Mouse (Mus musculus) adrenal gland, adult 2 months (tissue): ENCODE data around the gene Uqcrq. TPM values are rescaled to one million over a fixed set of nuclear protein-coding genes. Genes with fewer than 3 reads are reported as not detected.

Source experiments
- DNase-seq: peaks from one replicate; pipeline ENCODE4 v3.0.0; 2021
- microRNA-seq, 2 experiments: library from miRNA; unstranded; fragments of <30 nt; microRNA quantifications; one replicate each; pipeline ENCODE4 v1.2.0; 2021
- polyA plus RNA-seq: library from polyadenylated mRNA; depleted of rRNA; stranded (reverse); fragments of >200 nt; gene quantifications from 2 replicates; pipeline ENCODE4 v1.2.3, GENCODE M21; 2012; rRNA removed
- total RNA-seq, 2 experiments: library from RNA; stranded (reverse); gene quantifications; 2 replicates each; pipeline ENCODE4 v1.2.3; 2021

Gene Uqcrq
- total and polyA plus RNA-seq, 3 experiments = 845 to 1,248 (median 1,216) TPM

GRCm38 (mm10) chr11:53413871-53414270 lies 16.8 kb downstream of the Uqcrq start:
- no peak for DNase-seq

- DNase-seq = no peak
Measured at GRCm38 (mm10) chr11:53411738-53412137, 18.9 kb downstream of the Uqcrq start.

GRCm38 (mm10) chr11:53403638-53404037 lies 27.0 kb downstream of the Uqcrq start:
- no peak for DNase-seq

GRCm38 (mm10) chr11:53393856-53394255 lies 36.8 kb downstream of the Uqcrq start:
- DNase-seq = no peak

- DNase-seq = no peak
Measured at GRCm38 (mm10) chr11:53383758-53384428, 46.7 kb downstream of the Uqcrq start.

- no peak for DNase-seq
Measured at GRCm38 (mm10) chr11:53378918-53379317, 51.7 kb downstream of the Uqcrq start.

Small RNAs within 50 kb of the gene (microRNA-seq; reads per million reads assigned to microRNA genes)
- gene Mir6920 = 0 reads per million in 2 experiments

Other genes with a start within 250 kb of the Uqcrq start
- 100 to 1,000 TPM; 194 to 257 TPM for gene Hspa4, start 130.4 kb downstream of the Uqcrq start, total RNA-seq
- 54.0 and 57.0 TPM in 2 replicates for gene Hspa4, start 130.4 kb downstream of the Uqcrq start, polyA plus RNA-seq
- 10 to 100 TPM in 1 of 2 experiments, 1 to 10 TPM in 1; 8.8 to 10.1 TPM for gene Zcchc10, start 106.2 kb downstream of the Uqcrq start, total RNA-seq
- gene Zcchc10, start 106.2 kb downstream of the Uqcrq start, polyA plus RNA-seq = 7.1 and 7.6 TPM in 2 replicates
- gene Aff4, start 80.0 kb downstream of the Uqcrq start, total RNA-seq = 100 to 1,000 TPM; 145 to 306 TPM
- 6.3 and 8.7 TPM in 2 replicates for gene Aff4, start 80.0 kb downstream of the Uqcrq start, polyA plus RNA-seq
- not detected for gene Leap2, start 7.7 kb downstream of the Uqcrq start, total RNA-seq
- gene Leap2, start 7.7 kb downstream of the Uqcrq start, polyA plus RNA-seq = not detected in 2 replicates
- gene Gdf9, start 192 bp upstream of the Uqcrq start, total RNA-seq = 1 to 10 TPM in 1 of 2 experiments, under 1 TPM in 1; 0.90 to 9.0 TPM
- 0.36 and 0.39 TPM in 2 replicates for gene Gdf9, start 192 bp upstream of the Uqcrq start, polyA plus RNA-seq
- not detected for gene Gm10447, start 26.3 kb upstream of the Uqcrq start, total RNA-seq
- 0.08 TPM in 1 of 2 replicates, not detected in the other for gene Gm10447, start 26.3 kb upstream of the Uqcrq start, polyA plus RNA-seq
- gene Shroom1, start 26.4 kb upstream of the Uqcrq start, total RNA-seq = 1 to 10 TPM; 3.5 to 3.8 TPM
- 5.0 and 5.3 TPM in 2 replicates for gene Shroom1, start 26.4 kb upstream of the Uqcrq start, polyA plus RNA-seq
- gene Gm9837, start 39.6 kb upstream of the Uqcrq start, total RNA-seq = not detected
- gene Gm9837, start 39.6 kb upstream of the Uqcrq start, polyA plus RNA-seq = not detected in 2 replicates
- gene Gm9945, start 49.3 kb upstream of the Uqcrq start, total RNA-seq = not detected
- gene Gm9945, start 49.3 kb upstream of the Uqcrq start, polyA plus RNA-seq = not detected in 2 replicates
- under 1 TPM; 0.29 to 0.45 TPM for gene Sowaha, start 49.4 kb upstream of the Uqcrq start, total RNA-seq
- gene Sowaha, start 49.4 kb upstream of the Uqcrq start, polyA plus RNA-seq = 0.47 and 0.72 TPM in 2 replicates
- 10 to 100 TPM; 38.1 to 43.7 TPM for gene Sept8, start 88.4 kb upstream of the Uqcrq start, total RNA-seq
- 32.7 and 46.9 TPM in 2 replicates for gene Sept8, start 88.4 kb upstream of the Uqcrq start, polyA plus RNA-seq
- gene Kif3a, start 136.5 kb upstream of the Uqcrq start, total RNA-seq = 10 to 100 TPM; 23.0 to 29.8 TPM
- 3.1 and 3.6 TPM in 2 replicates for gene Kif3a, start 136.5 kb upstream of the Uqcrq start, polyA plus RNA-seq
- not detected for gene Il4, start 187.8 kb upstream of the Uqcrq start, total RNA-seq
- gene Il4, start 187.8 kb upstream of the Uqcrq start, polyA plus RNA-seq = not detected in 2 replicates
- gene Il13, start 203.9 kb upstream of the Uqcrq start, total RNA-seq = not detected
- gene Il13, start 203.9 kb upstream of the Uqcrq start, polyA plus RNA-seq = not detected in 2 replicates